Mouse (Mus musculus) intestine, embryonic 16.5 days (tissue): Measurements from ENCODE around the gene H1f0. TPM values are rescaled to one million over a fixed set of nuclear protein-coding genes. Genes with fewer than 3 reads are reported as not detected.
A peak's percentile ranks its signal among the peaks of the same experiment; 100 is the strongest.

Experiments used
- ATAC-seq: fragments of 200-750 bp; cut with Nextera tagmentation; 2 replicates; pipeline ENCODE4 v1.8.0; 2017; ENCODE audit warnings: moderate TSS enrichment, moderate library complexity
- H3K27ac ChIP-seq: fragments of 300-500 bp; sonication (generic); 2 replicates; pipeline ENCODE4 v1.5.1; 2014; ENCODE audit warnings: mild to moderate bottlenecking, low read length
- H3K27me3 ChIP-seq: fragments of 300-500 bp; sonication (generic); replicated peaks from 2 replicates; pipeline ENCODE4 v1.6.1; 2014; ENCODE audit warnings: low read length, control low read depth, mixed read lengths; ENCODE audit not compliant: control insufficient read depth, insufficient read depth
- H3K36me3 ChIP-seq: fragments of 300-500 bp; sonication (generic); 2 replicates; pipeline ENCODE4 v1.6.1; 2014; ENCODE audit warnings: low read length, control low read depth; ENCODE audit not compliant: control insufficient read depth, insufficient read depth
- H3K4me1 ChIP-seq: fragments of 300-500 bp; sonication (generic); 2 replicates; pipeline ENCODE4 v1.6.1; 2014; ENCODE audit warnings: low read length, control low read depth, mixed read lengths; ENCODE audit not compliant: control insufficient read depth, insufficient read depth
- H3K4me2 ChIP-seq: fragments of 300-500 bp; sonication (generic); 2 replicates; pipeline ENCODE4 v1.6.1; 2014; ENCODE audit warnings: low read depth, low read length, control low read depth
- H3K4me3 ChIP-seq: fragments of 300-500 bp; sonication (generic); 2 replicates; pipeline ENCODE4 v1.5.1; 2014; ENCODE audit warnings: mild to moderate bottlenecking, low read length
- H3K9ac ChIP-seq: fragments of 300-500 bp; sonication (generic); 2 replicates; pipeline ENCODE4 v1.6.1; 2014; ENCODE audit warnings: low read depth, low read length
- H3K9me3 ChIP-seq: fragments of 300-500 bp; sonication (generic); 2 replicates; pipeline ENCODE4 v1.6.1; 2016; ENCODE audit warnings: low read length, control low read depth; ENCODE audit not compliant: control insufficient read depth
- WGBS: fragments of 180-500 bp; shearing (Covaris S2); extraction: QIAGEN DNeasy Blood & Tissue Kit; methylation state at CpG from one replicate; pipeline ENCODE4 v1.1.7; 2014; 5-methylcytosine and 5-hydroxymethylcytosine counted together
- polyA plus RNA-seq: library from polyadenylated mRNA; unstranded; fragments of >200 nt; fragmentation: Nextera tagmentation; extraction: Ambion mirVana; gene quantifications from 2 replicates; pipeline ENCODE4 v1.2.1, GENCODE M21; 2015

The H1f0 gene
- 438 and 456 TPM in 2 replicates for polyA plus RNA-seq

GRCm38 (mm10) chr15:79028237-79028738 lies at the start of gene H1f0:
H1f0 (plus strand) TSS chr15:79028450.
- Histone ChIP-seq H3K27ac (peak within 1 kb of the TSS; percentile 98), H3K4me1 (peaks cover 35% of the 10 kb centered on the region), H3K4me3 (peak within 1 kb of the TSS; percentile 69), H3K9ac (peak within 1 kb of the TSS; percentile 100), H3K36me3 (no peaks in the 10 kb centered on the region), H3K4me2 (peak within 1 kb of the TSS; percentile 96), H3K27me3 (no peaks in the 10 kb centered on the region), H3K9me3 (no peaks in the 10 kb centered on the region)
- ATAC-seq: peak; percentile 62
- WGBS: under 1% methylated on average over 52 of the region's 58 CpGs

GRCm38 (mm10) chr15:78978875-78979274 lies 49.4 kb upstream of the H1f0 start:
- H3K4me2 ChIP-seq: no peak overlapping the region
- peak overlapping the region; percentile 46; the same call in 1 of the 2 replicates for H3K9ac ChIP-seq
- ATAC-seq: peak; percentile 46
- H3K27me3 ChIP-seq: no peaks in the 10 kb centered on the region
- H3K9me3 ChIP-seq: no peaks in the 10 kb centered on the region
- no peak overlapping the region for H3K4me3 ChIP-seq
- H3K4me1 ChIP-seq: peaks cover 26% of the 10 kb centered on the region
- H3K27ac ChIP-seq: peak overlapping the region; percentile 59
- WGBS: 6% methylated on average over 4 of the region's 4 CpGs
- no peaks in the 10 kb centered on the region for H3K36me3 ChIP-seq

GRCm38 (mm10) chr15:78980084-78980483 lies 48.2 kb upstream of the H1f0 start:
- H3K9ac ChIP-seq: no peak overlapping the region
- no peak overlapping the region for H3K4me3 ChIP-seq
- no peak for ATAC-seq
- 83% methylated on average over 4 of the region's 4 CpGs for WGBS
- H3K27ac ChIP-seq: no peak overlapping the region
- H3K9me3 ChIP-seq: no peaks in the 10 kb centered on the region
- H3K4me1 ChIP-seq: peaks cover 38% of the 10 kb centered on the region
- H3K36me3 ChIP-seq: no peaks in the 10 kb centered on the region
- no peak overlapping the region for H3K4me2 ChIP-seq
- no peaks in the 10 kb centered on the region for H3K27me3 ChIP-seq

- H3K4me3 ChIP-seq: peak overlapping the region; percentile 70
- H3K27ac ChIP-seq: peak overlapping the region; percentile 94
- WGBS: under 1% methylated on average over 59 of the region's 67 CpGs
- H3K36me3 ChIP-seq: no peaks in the 10 kb centered on the region; the same call in 1 of the 2 replicates
- H3K9me3 ChIP-seq: no peaks in the 10 kb centered on the region
- no peaks in the 10 kb centered on the region for H3K27me3 ChIP-seq
- H3K4me2 ChIP-seq: peak overlapping the region; percentile 89
- H3K9ac ChIP-seq: peak overlapping the region; percentile 86
- ATAC-seq: peak; percentile 90
- peaks cover 44% of the 10 kb centered on the region for H3K4me1 ChIP-seq
Observed at GRCm38 (mm10) chr15:78982658-78983435, 45.4 kb upstream of the H1f0 start.

- Histone ChIP-seq H3K4me1 (peaks cover 39% of the 10 kb centered on the region), H3K4me3 (peak overlapping the region; percentile 70)
- ATAC-seq: peak; percentile 52
Observed at GRCm38 (mm10) chr15:78983436-78984285, 44.6 kb upstream of the H1f0 start.

GRCm38 (mm10) chr15:78984286-78984778 lies 43.9 kb upstream of the H1f0 start:
- Histone ChIP-seq H3K36me3 (peaks cover 4% of the 10 kb centered on the region; the same call in 1 of the 2 replicates), H3K27ac (peak overlapping the region; percentile 94), H3K27me3 (no peaks in the 10 kb centered on the region), H3K9me3 (no peaks in the 10 kb centered on the region), H3K9ac (peak overlapping the region; percentile 86; the same call in 1 of the 2 replicates), H3K4me2 (peak overlapping the region; percentile 89), H3K4me1 (peaks cover 32% of the 10 kb centered on the region), H3K4me3 (peak overlapping the region; percentile 70)
- ATAC-seq: no peak
- WGBS: 27% methylated on average over 5 of the region's 5 CpGs

More at GRCm38 (mm10) chr15:78983436-78984285, 44.6 kb upstream of the H1f0 start:
- under 1% methylated on average over 21 of the region's 21 CpGs for WGBS
- Histone ChIP-seq H3K9me3 (no peaks in the 10 kb centered on the region), H3K27me3 (no peaks in the 10 kb centered on the region), H3K36me3 (peaks cover 4% of the 10 kb centered on the region; the same call in 1 of the 2 replicates), H3K9ac (peak overlapping the region; percentile 86), H3K4me2 (peak overlapping the region; percentile 89), H3K27ac (peak overlapping the region; percentile 94)

- Histone ChIP-seq H3K4me3 (no peak overlapping the region), H3K27ac (no peak overlapping the region), H3K9me3 (no peaks in the 10 kb centered on the region), H3K27me3 (no peaks in the 10 kb centered on the region), H3K9ac (no peak overlapping the region), H3K36me3 (peaks cover 25% of the 10 kb centered on the region), H3K4me2 (no peak overlapping the region), H3K4me1 (peaks cover 29% of the 10 kb centered on the region)
- 63% methylated on average over 11 of the region's 11 CpGs for WGBS
- ATAC-seq: no peak
Observed at GRCm38 (mm10) chr15:78986536-78987220, 41.6 kb upstream of the H1f0 start.

GRCm38 (mm10) chr15:78988499-78988971 lies 39.7 kb upstream of the H1f0 start:
- Histone ChIP-seq H3K9me3 (no peaks in the 10 kb centered on the region), H3K27ac (0 out of 2 replicates have a peak overlapping the region, but pooled peaks have one; percentile 8), H3K4me2 (no peak overlapping the region), H3K4me1 (peaks cover 22% of the 10 kb centered on the region), H3K27me3 (no peaks in the 10 kb centered on the region), H3K4me3 (no peak overlapping the region), H3K9ac (peak overlapping the region; percentile 6; the same call in 1 of the 2 replicates), H3K36me3 (peaks cover 35% of the 10 kb centered on the region)
- WGBS: 74% methylated on average over 14 of the region's 14 CpGs
- no peak for ATAC-seq
